Mouse (Mus musculus) layer of hippocampus, postnatal 25 days (tissue): ENCODE measurements around the gene Fcmr. TPM values are rescaled to one million over a fixed set of nuclear protein-coding genes. Genes with fewer than 3 reads are reported as not detected.

ENCODE experiments used
- total RNA-seq, 2 experiments: library from RNA; stranded (reverse); gene quantifications; 2 replicates each; pipeline ENCODE4 v1.2.3; 2021

Fcmr gene
- total RNA-seq, 2 experiments from 2014 or later, result 0.68 TPM; not detected in 1

Other genes starting within 250 kb of the Fcmr start
- not detected for gene Zp3r, start 236.0 kb upstream of the Fcmr start, total RNA-seq
- gene C4bp, start 204.0 kb upstream of the Fcmr start, total RNA-seq, result 1 to 10 TPM in 1 of 2 experiments, under 1 TPM in 1; 0.89 to 1.1 TPM
- under 1 TPM in 1 of 2 experiments, not detected in 1; 0.31 TPM for gene Gm29427, start 149.9 kb upstream of the Fcmr start, total RNA-seq
- 10 to 100 TPM; 15.3 to 17.6 TPM for gene Yod1, start 148.3 kb upstream of the Fcmr start, total RNA-seq
- 10 to 100 TPM; 38.6 to 53.6 TPM for gene Pfkfb2, start 136.4 kb upstream of the Fcmr start, total RNA-seq
- gene AA986860, start 133.7 kb upstream of the Fcmr start, total RNA-seq, result 1 to 10 TPM; 1.7 to 2.2 TPM
- not detected for gene Fcamr, start 64.8 kb upstream of the Fcmr start, total RNA-seq
- not detected for gene Pigr, start 39.0 kb upstream of the Fcmr start, total RNA-seq
- not detected for gene Il24, start 21.8 kb downstream of the Fcmr start, total RNA-seq
- not detected for gene Il20, start 45.8 kb downstream of the Fcmr start, total RNA-seq
- gene Il19, start 74.4 kb downstream of the Fcmr start, total RNA-seq, result not detected
- gene Il10, start 154.2 kb downstream of the Fcmr start, total RNA-seq, result not detected
- gene Mapkapk2, start 232.2 kb downstream of the Fcmr start, total RNA-seq, result 10 to 100 TPM; 26.9 to 31.4 TPM